Mouse (Mus musculus): Measurements from ENCODE around the gene 2310009B15Rik. TPM values are rescaled to one million over a fixed set of nuclear protein-coding genes. Genes with fewer than 3 reads are reported as not detected.

Gene 2310009B15Rik
- polyA plus RNA-seq, 1 experiment from 2014 or later, result 34.7 TPM

- no peaks in the 10 kb centered on the region for H3K27me3 ChIP-seq (replicated peaks; ENCODE audit: control insufficient read depth, insufficient read depth, low read length)
- H3K4me2 ChIP-seq (ENCODE audit: low read depth, low read length), result peak overlapping the region; percentile 45
- peak overlapping the region; percentile 20 for H3K4me3 ChIP-seq (ENCODE audit: low read depth, low read length)
- DNase-seq (ENCODE audit: low spot score), result peak; percentile 48
- peak; percentile 37; the same call in 1 of the 2 replicates for ATAC-seq (ENCODE audit: low read depth)
- no peaks in the 10 kb centered on the region for H3K36me3 ChIP-seq (ENCODE audit: control insufficient read depth, insufficient read depth, low read length)
- no peaks in the 10 kb centered on the region for H3K9me3 ChIP-seq (ENCODE audit: control insufficient read depth, low read length)
- no peaks in the 10 kb centered on the region for H3K4me1 ChIP-seq (ENCODE audit: control insufficient read depth, insufficient read depth, low read length)
- no peak overlapping the region for H3K27ac ChIP-seq (replicated peaks; ENCODE audit: low read depth, low read length)
- no peak overlapping the region for H3K9ac ChIP-seq (ENCODE audit: low read depth, low read length)
- WGBS, result 56% methylated on average over 16 of the region's 16 CpGs
Measured at GRCm38 (mm10) chr1:138876371-138877045, 19.9 kb upstream of the 2310009B15Rik start.

- H3K4me2 ChIP-seq (ENCODE audit: low read depth, low read length), result no peak overlapping the region
- DNase-seq (ENCODE audit: low spot score), result no peak
- H3K27ac ChIP-seq (replicated peaks; ENCODE audit: low read depth, low read length), result no peak overlapping the region
- ATAC-seq (ENCODE audit: low read depth), result no peak
- no peak overlapping the region for H3K9ac ChIP-seq (ENCODE audit: low read depth, low read length)
- H3K9me3 ChIP-seq (ENCODE audit: control insufficient read depth, low read length), result no peaks in the 10 kb centered on the region
- H3K27me3 ChIP-seq (replicated peaks; ENCODE audit: control insufficient read depth, insufficient read depth, low read length), result peaks cover 48% of the 10 kb centered on the region
- 69% methylated on average over 1 of the region's 1 CpGs for WGBS
- H3K36me3 ChIP-seq (ENCODE audit: control insufficient read depth, insufficient read depth, low read length), result peaks cover 6% of the 10 kb centered on the region; the same call in 1 of the 2 replicates
- peaks cover 5% of the 10 kb centered on the region for H3K4me1 ChIP-seq (ENCODE audit: control insufficient read depth, insufficient read depth, low read length)
- no peak overlapping the region for H3K4me3 ChIP-seq (ENCODE audit: low read depth, low read length)
Measured at GRCm38 (mm10) chr1:138850823-138851222, 5.8 kb downstream of the 2310009B15Rik start.

GRCm38 (mm10) chr1:138850161-138850539, 6.5 kb downstream of the 2310009B15Rik start:
- Histone ChIP-seq H3K27me3 (replicated peaks; ENCODE audit: control insufficient read depth, insufficient read depth, low read length) (peaks cover 55% of the 10 kb centered on the region), H3K4me2 (ENCODE audit: low read depth, low read length) (no peak overlapping the region)
- DNase-seq (ENCODE audit: low spot score), result no peak

DNA sequence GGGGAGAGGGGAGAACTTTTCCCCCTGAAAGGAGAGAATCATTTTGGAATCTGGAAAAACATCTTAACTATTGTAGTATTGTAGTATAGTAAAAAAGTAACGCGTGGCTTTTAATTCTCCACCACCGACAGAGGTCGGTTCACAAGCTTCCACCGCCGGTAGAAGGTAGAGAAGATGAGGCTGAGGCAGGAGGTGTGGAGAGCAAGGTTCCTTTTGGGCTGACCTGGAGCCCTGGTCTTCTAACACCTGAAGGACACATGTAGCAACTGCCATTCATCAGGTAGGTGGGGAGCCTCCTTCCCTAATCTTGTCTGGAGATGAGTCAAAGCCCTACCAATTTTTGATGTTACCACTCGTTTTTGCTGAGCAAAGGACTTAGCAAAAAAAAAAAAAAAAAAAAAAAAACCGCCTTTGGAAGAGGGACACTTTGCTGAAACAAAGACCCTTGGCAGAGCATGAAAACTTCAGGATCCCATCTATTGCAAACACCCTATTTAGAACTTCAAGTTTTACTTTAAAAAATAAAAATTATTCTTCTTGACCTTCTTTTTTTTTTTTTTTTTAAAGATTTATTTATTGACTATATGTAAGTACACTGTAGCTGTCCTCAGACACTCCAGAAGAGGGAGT, 7.0 kb downstream of the 2310009B15Rik start:
- Histone ChIP-seq H3K27ac (replicated peaks; ENCODE audit: low read depth, low read length) (no peak overlapping the region), H3K9ac (ENCODE audit: low read depth, low read length) (no peak overlapping the region), H3K27me3 (replicated peaks; ENCODE audit: control insufficient read depth, insufficient read depth, low read length) (peaks cover 60% of the 10 kb centered on the region), H3K4me2 (ENCODE audit: low read depth, low read length) (no peak overlapping the region), H3K36me3 (ENCODE audit: control insufficient read depth, insufficient read depth, low read length) (peaks cover 6% of the 10 kb centered on the region; the same call in 1 of the 2 replicates), H3K4me1 (ENCODE audit: control insufficient read depth, insufficient read depth, low read length) (peaks cover 5% of the 10 kb centered on the region), H3K9me3 (ENCODE audit: control insufficient read depth, low read length) (no peaks in the 10 kb centered on the region), H3K4me3 (ENCODE audit: low read depth, low read length) (no peak overlapping the region)
- WGBS, result 3% methylated on average over 8 of the region's 8 CpGs
- no peak for DNase-seq (ENCODE audit: low spot score)
- no peak for ATAC-seq (ENCODE audit: low read depth)

More at GRCm38 (mm10) chr1:138850161-138850539, 6.5 kb downstream of the 2310009B15Rik start:
- ATAC-seq (ENCODE audit: low read depth), result no peak
- Histone ChIP-seq H3K27ac (replicated peaks; ENCODE audit: low read depth, low read length) (no peak overlapping the region), H3K4me1 (ENCODE audit: control insufficient read depth, insufficient read depth, low read length) (peaks cover 5% of the 10 kb centered on the region), H3K36me3 (ENCODE audit: control insufficient read depth, insufficient read depth, low read length) (peaks cover 6% of the 10 kb centered on the region; the same call in 1 of the 2 replicates), H3K9me3 (ENCODE audit: control insufficient read depth, low read length) (no peaks in the 10 kb centered on the region), H3K9ac (ENCODE audit: low read depth, low read length) (no peak overlapping the region), H3K4me3 (ENCODE audit: low read depth, low read length) (no peak overlapping the region)
- WGBS, result 11% methylated on average over 2 of the region's 4 CpGs

GRCm38 (mm10) chr1:138848511-138849109, 8.0 kb downstream of the 2310009B15Rik start, which contains the start of gene Lhx9:
Gene Lhx9 (minus strand): TSS chr1:138848577.
- peaks cover 5% of the 10 kb centered on the region for H3K4me1 ChIP-seq (ENCODE audit: control insufficient read depth, insufficient read depth, low read length)
- peaks cover 70% of the 10 kb centered on the region for H3K27me3 ChIP-seq (replicated peaks; ENCODE audit: control insufficient read depth, insufficient read depth, low read length)
- H3K27ac ChIP-seq (replicated peaks; ENCODE audit: low read depth, low read length), result no peak within 1 kb of the TSS
- ATAC-seq (ENCODE audit: low read depth) (peak; percentile 69), DNase-seq (ENCODE audit: low spot score) (no peak)
- peak within 1 kb of the TSS; percentile 33 for H3K4me3 ChIP-seq (ENCODE audit: low read depth, low read length)
- H3K4me2 ChIP-seq (ENCODE audit: low read depth, low read length), result peak within 1 kb of the TSS; percentile 53
- WGBS, result 2% methylated on average over 27 of the region's 33 CpGs
- H3K9me3 ChIP-seq (ENCODE audit: control insufficient read depth, low read length), result no peaks in the 10 kb centered on the region
- H3K36me3 ChIP-seq (ENCODE audit: control insufficient read depth, insufficient read depth, low read length), result peaks cover 6% of the 10 kb centered on the region; the same call in 1 of the 2 replicates
- H3K9ac ChIP-seq (ENCODE audit: low read depth, low read length), result 0 out of 2 replicates have a peak within 1 kb of the TSS, but pooled peaks have one; percentile 31

- Histone ChIP-seq H3K4me1 (ENCODE audit: control insufficient read depth, insufficient read depth, low read length) (peaks cover 5% of the 10 kb centered on the region), H3K36me3 (ENCODE audit: control insufficient read depth, insufficient read depth, low read length) (peaks cover 6% of the 10 kb centered on the region; the same call in 1 of the 2 replicates), H3K9me3 (ENCODE audit: control insufficient read depth, low read length) (no peaks in the 10 kb centered on the region), H3K9ac (ENCODE audit: low read depth, low read length) (no peak overlapping the region), H3K4me3 (ENCODE audit: low read depth, low read length) (peak overlapping the region; percentile 33), H3K4me2 (ENCODE audit: low read depth, low read length) (peak overlapping the region; percentile 53), H3K27me3 (replicated peaks; ENCODE audit: control insufficient read depth, insufficient read depth, low read length) (peaks cover 76% of the 10 kb centered on the region), H3K27ac (replicated peaks; ENCODE audit: low read depth, low read length) (no peak overlapping the region)
- DNase-seq (ENCODE audit: low spot score) (no peak), ATAC-seq (ENCODE audit: low read depth) (no peak)
- WGBS, result under 1% methylated on average over 16 of the region's 16 CpGs
Measured at GRCm38 (mm10) chr1:138848026-138848425, 8.6 kb downstream of the 2310009B15Rik start.

GRCm38 (mm10) chr1:138847146-138847545, 9.5 kb downstream of the 2310009B15Rik start:
- H3K4me1 ChIP-seq (ENCODE audit: control insufficient read depth, insufficient read depth, low read length), result peaks cover 5% of the 10 kb centered on the region
- peaks cover 6% of the 10 kb centered on the region; the same call in 1 of the 2 replicates for H3K36me3 ChIP-seq (ENCODE audit: control insufficient read depth, insufficient read depth, low read length)
- 2% methylated on average over 21 of the region's 21 CpGs for WGBS
- peaks cover 84% of the 10 kb centered on the region for H3K27me3 ChIP-seq (replicated peaks; ENCODE audit: control insufficient read depth, insufficient read depth, low read length)
- ATAC-seq (ENCODE audit: low read depth) (no peak), DNase-seq (ENCODE audit: low spot score) (no peak)
- H3K27ac ChIP-seq (replicated peaks; ENCODE audit: low read depth, low read length), result no peak overlapping the region
- no peaks in the 10 kb centered on the region for H3K9me3 ChIP-seq (ENCODE audit: control insufficient read depth, low read length)
- peak overlapping the region; percentile 39 for H3K4me2 ChIP-seq (ENCODE audit: low read depth, low read length)
- H3K9ac ChIP-seq (ENCODE audit: low read depth, low read length), result no peak overlapping the region
- H3K4me3 ChIP-seq (ENCODE audit: low read depth, low read length), result peak overlapping the region; percentile 20; the same call in 1 of the 2 replicates

DNA sequence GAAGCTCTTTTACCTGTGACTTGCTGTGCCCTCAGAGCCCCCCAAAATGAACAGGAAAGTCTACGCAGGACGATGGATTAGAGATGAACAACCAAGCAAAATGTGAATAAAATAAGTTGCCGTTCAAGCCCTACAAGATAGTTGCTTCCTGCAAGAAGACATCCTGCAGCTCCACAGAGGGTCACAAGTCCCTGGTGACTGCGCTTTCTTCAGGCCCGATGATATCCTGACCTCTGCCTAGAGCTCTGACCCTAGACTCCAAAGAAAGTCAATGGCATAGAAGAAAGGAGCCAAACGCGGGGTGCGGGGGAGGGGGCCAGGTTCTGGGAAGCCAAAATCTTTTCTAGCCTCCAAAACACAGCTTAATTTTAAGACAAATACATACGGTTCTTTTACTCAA, 10.1 kb downstream of the 2310009B15Rik start:
- no peak for ATAC-seq (ENCODE audit: low read depth)
- WGBS, result 5% methylated on average over 9 of the region's 9 CpGs
- peaks cover 8% of the 10 kb centered on the region for H3K4me1 ChIP-seq (ENCODE audit: control insufficient read depth, insufficient read depth, low read length)
- H3K36me3 ChIP-seq (ENCODE audit: control insufficient read depth, insufficient read depth, low read length), result peaks cover 6% of the 10 kb centered on the region; the same call in 1 of the 2 replicates
- H3K9me3 ChIP-seq (ENCODE audit: control insufficient read depth, low read length), result no peaks in the 10 kb centered on the region
- H3K4me3 ChIP-seq (ENCODE audit: low read depth, low read length), result no peak overlapping the region
- no peak overlapping the region for H3K9ac ChIP-seq (ENCODE audit: low read depth, low read length)
- H3K27ac ChIP-seq (replicated peaks; ENCODE audit: low read depth, low read length), result no peak overlapping the region
- H3K4me2 ChIP-seq (ENCODE audit: low read depth, low read length), result no peak overlapping the region
- DNase-seq (ENCODE audit: low spot score), result no peak
- H3K27me3 ChIP-seq (replicated peaks; ENCODE audit: control insufficient read depth, insufficient read depth, low read length), result peaks cover 89% of the 10 kb centered on the region

All from embryonic facial prominence, embryonic 14.5 days (tissue).